Mouse (Mus musculus): Measurements from ENCODE around the gene Xdh.
"Not testable (repeated sequence)": the region's sequence is repeated elsewhere in the genome, so short reads cannot be mapped to it uniquely, and the experiment has no call there.

Gene Xdh

DNA sequence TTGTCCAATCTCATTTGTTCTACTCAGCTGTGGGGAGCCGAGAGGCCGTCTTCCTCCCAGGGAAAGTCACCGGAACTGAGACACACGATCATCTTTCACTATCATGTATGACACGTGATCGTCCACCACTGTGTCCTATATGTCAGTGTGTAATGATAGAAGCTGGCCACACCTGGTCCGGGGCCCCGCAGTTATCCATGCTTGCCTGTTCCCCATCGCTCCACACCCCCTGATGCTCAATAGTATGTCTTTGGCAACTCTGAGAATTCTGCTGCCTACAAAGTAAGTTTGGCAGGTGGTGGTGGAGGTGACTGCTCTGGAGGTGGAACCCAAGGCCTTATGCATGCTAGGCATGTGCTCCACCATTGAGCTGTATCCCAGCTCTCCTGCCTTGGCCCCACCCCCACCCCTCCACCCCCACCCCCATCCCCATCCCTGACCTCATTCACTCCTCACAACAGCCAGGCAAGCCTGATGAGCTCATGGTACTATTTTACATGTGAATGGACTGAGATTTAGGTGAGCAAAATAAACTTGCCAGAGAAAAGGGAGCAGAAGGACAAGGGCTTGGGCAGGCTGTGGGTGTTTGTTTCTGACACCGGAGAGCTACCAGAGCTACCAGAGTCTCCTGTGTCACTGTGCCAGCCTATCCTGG is 70.6 kb downstream of the Xdh start:
- DNase-seq = no peak

DNA sequence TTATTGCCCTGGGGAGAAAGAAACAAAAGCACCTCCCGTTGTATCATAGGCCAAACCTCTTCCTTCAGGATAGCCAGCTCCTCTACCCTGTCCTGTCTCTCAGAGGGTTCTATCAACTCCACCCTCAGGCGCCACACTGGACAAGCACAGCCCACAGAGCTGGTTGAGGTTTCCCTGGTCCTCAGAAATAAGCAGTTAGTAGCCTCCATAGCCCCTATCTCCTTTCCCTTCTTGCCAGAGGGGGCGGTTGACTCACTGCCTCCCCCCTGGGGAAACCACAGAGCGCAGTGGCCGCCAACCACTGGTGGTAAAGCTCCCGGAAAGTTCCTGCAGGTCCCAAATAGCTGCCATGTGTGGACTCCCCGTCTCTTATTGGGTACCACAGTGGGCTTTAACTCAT is 74.3 kb downstream of the Xdh start:
- DNase-seq = no peak

DNA sequence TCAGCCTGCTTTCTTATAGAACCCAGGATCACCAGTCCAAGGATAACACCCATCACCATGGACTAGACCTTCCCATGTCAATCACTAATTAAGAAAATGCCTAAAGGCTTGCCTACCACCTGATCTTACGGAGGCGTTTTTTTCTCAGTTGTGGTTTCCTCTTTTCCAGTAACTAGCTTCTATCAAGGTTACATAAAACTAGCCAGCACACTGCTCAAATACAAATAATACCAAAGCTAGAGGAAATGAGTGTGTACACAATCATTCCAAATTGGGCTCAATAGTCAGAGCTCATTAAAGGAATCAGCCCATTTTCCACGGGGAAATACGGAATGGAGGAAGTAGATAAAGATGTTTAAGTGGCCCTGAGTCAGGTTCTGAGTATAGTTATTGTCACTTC is 74.7 kb downstream of the Xdh start:
- no peak for DNase-seq

DNA sequence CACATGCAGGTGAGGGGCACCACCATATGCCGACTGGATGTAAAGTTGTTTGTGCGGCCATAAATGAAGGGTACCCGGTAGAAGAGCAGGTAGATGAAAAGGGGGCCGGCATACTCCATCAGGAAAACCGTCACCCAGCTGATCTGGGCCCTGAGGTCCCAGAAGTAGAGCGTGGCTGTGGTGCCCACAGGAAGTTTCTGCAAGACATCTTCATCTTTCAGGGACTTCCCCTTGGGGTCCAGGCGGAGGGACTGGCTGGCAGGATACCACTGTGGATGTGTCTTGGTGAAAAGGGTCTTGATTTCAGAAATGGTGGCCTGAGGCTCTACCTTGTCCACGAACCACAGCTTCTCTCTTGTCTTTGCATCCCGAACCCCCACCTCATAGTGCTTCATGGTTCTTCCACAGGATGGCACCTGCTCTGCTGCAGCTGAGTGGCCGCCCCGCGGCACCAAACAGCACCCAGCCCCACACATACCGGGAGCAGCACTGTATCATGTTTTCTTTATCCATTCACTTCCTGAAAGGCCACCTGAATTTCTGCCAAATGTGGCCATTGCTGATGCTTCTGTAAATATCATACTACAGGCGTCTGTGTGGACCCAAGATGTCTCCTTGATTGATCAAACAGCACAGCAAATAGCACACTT is 78.9 kb downstream of the Xdh start:
- no peak for DNase-seq

DNA sequence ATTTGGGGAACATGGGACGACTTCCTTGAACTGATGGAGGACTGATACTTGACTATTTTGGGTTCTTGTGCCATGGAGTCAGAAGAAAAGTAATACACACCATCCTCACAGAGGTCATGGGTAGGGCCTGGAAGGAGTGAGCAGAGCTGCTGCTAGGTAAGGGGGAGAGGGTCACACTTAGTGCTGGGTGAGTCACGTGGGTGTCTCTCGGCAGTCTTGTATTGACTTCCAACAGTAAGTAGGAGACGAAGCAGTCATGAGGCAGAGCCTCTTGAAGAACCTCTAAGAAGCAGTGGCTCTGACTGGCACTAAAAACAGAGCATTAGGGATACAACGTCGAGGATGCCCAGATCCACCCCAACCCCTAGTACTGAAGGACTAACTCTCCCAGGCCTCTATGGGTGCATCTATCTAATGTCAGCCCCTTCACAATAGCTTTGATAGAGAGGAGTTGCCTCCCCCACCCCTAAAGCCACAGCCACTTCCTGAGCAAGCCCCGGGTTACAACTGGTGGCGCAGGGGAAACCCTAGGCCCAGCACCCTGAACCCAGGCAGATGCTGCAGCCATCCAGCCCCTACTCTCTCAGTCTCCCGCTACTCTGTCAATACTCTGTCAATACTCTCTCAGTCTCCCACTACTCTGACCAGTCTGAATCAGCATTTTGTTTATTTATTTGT is 80.8 kb downstream of the Xdh start:
- DNase-seq = no peak

- no peak for DNase-seq
Measured at GRCm38 (mm10) chr17:73853717-73854116, 96.3 kb downstream of the Xdh start.

DNA sequence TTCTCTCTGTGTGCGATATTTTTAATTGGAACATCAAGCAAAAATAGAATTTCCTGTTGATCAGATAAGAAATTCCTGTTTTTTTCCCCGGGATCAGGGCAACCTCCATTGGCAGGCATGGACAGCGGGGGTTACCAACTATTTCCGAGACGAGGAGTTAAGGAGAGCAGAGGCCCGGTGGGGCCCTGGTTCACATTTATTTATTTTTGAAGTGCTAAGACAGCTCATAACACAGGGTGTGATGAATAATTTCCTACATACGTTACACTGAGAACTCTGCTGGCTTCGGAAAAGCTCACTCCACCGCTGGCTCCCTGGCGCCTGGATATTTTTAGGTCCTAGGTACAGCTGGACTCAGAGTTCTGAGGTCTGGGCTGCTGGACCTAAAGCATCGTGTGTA is 97.0 kb downstream of the Xdh start:
- DNase-seq = no peak

GRCm38 (mm10) chr17:73847399-73847798 is 102.6 kb downstream of the Xdh start:
- DNase-seq = no peak

- DNase-seq = no peak
Measured at GRCm38 (mm10) chr17:73845632-73846031, 104.4 kb downstream of the Xdh start.

DNA sequence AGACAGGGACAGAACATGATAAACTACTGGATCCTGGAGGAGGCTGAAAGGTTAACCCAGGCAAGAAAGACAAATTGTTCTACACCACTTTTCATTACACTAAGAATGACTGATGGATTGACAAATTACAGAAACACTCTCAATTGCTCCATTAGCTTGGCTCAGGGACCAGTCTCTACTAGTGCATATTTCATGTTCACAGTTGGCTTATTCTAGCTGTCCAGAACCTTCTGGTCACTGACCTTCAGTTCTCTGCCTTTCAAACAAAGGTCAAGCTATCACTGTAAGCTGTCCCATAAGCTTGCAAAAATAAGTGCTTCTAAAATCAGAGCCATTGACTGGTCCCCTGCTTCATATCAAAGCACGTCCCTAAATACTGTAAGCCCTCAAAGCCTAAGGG is 107.0 kb downstream of the Xdh start:
- no peak for DNase-seq

DNA sequence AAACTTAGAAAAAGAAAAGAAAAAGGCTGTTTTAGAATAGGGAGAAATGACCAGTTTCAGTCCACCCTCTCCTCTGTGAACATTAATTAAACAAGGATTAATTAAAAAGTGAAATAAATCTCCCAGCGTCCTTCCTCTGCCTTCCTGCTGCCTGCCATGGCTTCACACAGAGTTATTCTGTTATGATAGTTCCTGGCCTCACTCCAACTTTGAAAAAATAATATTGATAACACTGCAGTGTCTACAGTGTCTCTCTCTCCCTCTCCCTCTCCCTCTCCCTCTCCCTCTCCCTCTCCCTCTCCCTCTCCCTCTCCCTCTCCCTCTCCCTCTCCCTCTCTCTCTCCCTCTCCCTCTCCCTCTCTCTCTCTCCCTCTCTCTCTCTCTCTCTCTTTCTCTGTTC is 110.1 kb downstream of the Xdh start:
- not testable (repeated sequence) for DNase-seq

GRCm38 (mm10) chr17:73839086-73839835 is 110.7 kb downstream of the Xdh start:
- no peak for DNase-seq

DNA sequence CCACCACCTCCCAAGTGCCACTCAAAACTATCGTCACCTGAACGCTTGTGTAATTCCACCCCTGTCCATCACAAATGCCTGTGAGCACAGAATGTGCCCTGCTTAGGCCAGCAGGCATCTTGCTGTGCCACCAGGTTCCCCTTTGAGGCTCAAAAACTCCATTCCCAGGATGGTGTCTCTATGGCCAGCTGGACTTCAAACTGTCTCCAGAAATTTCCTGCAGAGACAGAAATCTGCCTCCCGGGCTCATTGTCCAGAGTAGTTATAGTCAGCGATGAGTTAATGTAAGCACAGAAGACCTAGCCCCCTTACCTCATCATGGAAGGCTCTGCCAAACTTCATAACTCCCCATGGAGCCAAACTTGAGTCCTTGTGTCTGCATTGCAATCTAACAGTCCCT is 112.8 kb downstream of the Xdh start:
- DNase-seq = no peak

DNA sequence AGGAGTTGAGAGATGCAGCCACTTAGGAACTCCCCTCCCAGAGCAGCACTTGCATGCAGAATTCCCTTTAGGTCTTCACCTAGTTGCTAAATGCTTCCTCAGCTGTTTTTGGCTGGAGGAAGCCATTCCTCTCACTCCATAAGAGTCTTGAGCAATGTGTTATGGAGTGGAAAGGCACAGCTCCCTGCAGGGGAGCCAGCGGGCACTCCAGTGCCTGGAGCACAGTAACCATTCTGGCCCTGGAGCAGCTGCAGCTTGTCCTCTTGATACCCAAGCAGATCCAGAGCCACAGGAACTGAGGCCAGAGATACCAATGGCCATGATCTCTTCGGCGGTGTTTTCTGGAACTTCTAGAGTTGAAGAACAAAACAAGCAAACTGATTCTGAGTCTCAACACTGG is 113.4 kb downstream of the Xdh start:
- DNase-seq = peak in 1 of 2 experiments; percentile 20

Measured in cerebellum, postnatal 10 days (tissue).